Mouse (Mus musculus) brain, embryonic 14.5 days (tissue): ENCODE data around the gene Nab2. TPM values are rescaled to one million over a fixed set of nuclear protein-coding genes. Genes with fewer than 3 reads are reported as not detected.

Experiments
- DNase-seq: peaks from one replicate; pipeline ENCODE4 v3.0.0-alpha.2; 2011; ENCODE audit warnings: low read depth
- CTCF ChIP-seq: fragments of 200-500 bp; IDR thresholded peaks from 2 replicates; pipeline ENCODE4 v1.5.1; 2012; ENCODE audit warnings: inconsistent platforms, mild to moderate bottlenecking, moderate library complexity, borderline replicate concordance; ENCODE audit not compliant: insufficient read depth, insufficient read length; ENCODE audit errors: extremely low read depth
- POLR2A ChIP-seq: fragments of 200-500 bp; IDR thresholded peaks from 2 replicates; pipeline ENCODE4 v1.6.1; 2012; ENCODE audit warnings: mild to moderate bottlenecking, inconsistent platforms, borderline replicate concordance; ENCODE audit not compliant: poor library complexity, insufficient read depth, insufficient read length, severe bottlenecking; ENCODE audit errors: extremely low read depth
- polyA plus RNA-seq: library from polyadenylated mRNA; depleted of rRNA; stranded (reverse); fragments of >200 nt; gene quantifications from 2 replicates; pipeline ENCODE4 v1.2.3, GENCODE M21; 2012; rRNA removed

Gene Nab2
- polyA plus RNA-seq, 1 experiment: 7.4 TPM

GRCm38 (mm10) chr10:127616261-127616679 is 52.1 kb downstream of the Nab2 start:
- TF ChIP-seq CTCF (no peak), POLR2A (no peak)
- DNase-seq: no peak

GRCm38 (mm10) chr10:127615591-127615990 is 52.8 kb downstream of the Nab2 start:
- DNase-seq: no peak
- TF ChIP-seq CTCF (no peak), POLR2A (no peak)

- no peak for DNase-seq
- TF ChIP-seq POLR2A (no peak), CTCF (no peak)
Measured at GRCm38 (mm10) chr10:127615034-127615374, 53.4 kb downstream of the Nab2 start.

- DNase-seq: peak; percentile 43
- no peak for TF ChIP-seq CTCF
- TF ChIP-seq POLR2A: no peak
Measured at GRCm38 (mm10) chr10:127614236-127615033, 53.9 kb downstream of the Nab2 start.

- no peak for DNase-seq
- TF ChIP-seq CTCF: no peak
- TF ChIP-seq POLR2A: no peak
Measured at GRCm38 (mm10) chr10:127612079-127612775, 56.1 kb downstream of the Nab2 start.

Other genes starting within 250 kb of the Nab2 start
- 6.8 and 9.8 TPM in 2 replicates for gene Stac3, start 166.9 kb downstream of the Nab2 start, polyA plus RNA-seq
- 10.8 and 13.0 TPM in 2 replicates for gene Ndufa4l2, start 153.6 kb downstream of the Nab2 start, polyA plus RNA-seq
- 80.8 and 100 TPM in 2 replicates for gene Shmt2, start 146.1 kb downstream of the Nab2 start, polyA plus RNA-seq
- gene Nxph4, start 134.0 kb downstream of the Nab2 start, polyA plus RNA-seq: 19.9 and 48.8 TPM in 2 replicates
- 155 and 269 TPM in 2 replicates for gene Lrp1, start 47.4 kb downstream of the Nab2 start, polyA plus RNA-seq
- gene Stat6, start 25.6 kb downstream of the Nab2 start, polyA plus RNA-seq: 5.7 and 7.4 TPM in 2 replicates
- 6.4 and 10.7 TPM in 2 replicates for gene Nemp1, start 1.7 kb downstream of the Nab2 start, polyA plus RNA-seq
- gene Myo1a, start 36.6 kb upstream of the Nab2 start, polyA plus RNA-seq: 2.0 and 2.6 TPM in 2 replicates
- gene Tac2, start 55.9 kb upstream of the Nab2 start, polyA plus RNA-seq: 0.74 and 2.1 TPM in 2 replicates
- gene Zbtb39, start 71.0 kb upstream of the Nab2 start, polyA plus RNA-seq: 14.9 and 18.7 TPM in 2 replicates
- 0.83 and 1.2 TPM in 2 replicates for gene Gpr182, start 83.2 kb upstream of the Nab2 start, polyA plus RNA-seq
- gene Rdh1, start 91.2 kb upstream of the Nab2 start, polyA plus RNA-seq: 0.06 and 0.12 TPM in 2 replicates
- 0.29 TPM in 1 of 2 replicates, not detected in the other for gene Rdh16f1, start 91.2 kb upstream of the Nab2 start, polyA plus RNA-seq
- gene Rdh9, start 107.8 kb upstream of the Nab2 start, polyA plus RNA-seq: 0.05 and 0.34 TPM in 2 replicates
- gene Rdh16, start 132.6 kb upstream of the Nab2 start, polyA plus RNA-seq: 0.03 TPM in 1 of 2 replicates, not detected in the other
- not detected in 2 replicates for gene Rdh19, start 181.4 kb upstream of the Nab2 start, polyA plus RNA-seq
- gene Rdh16f2, start 197.9 kb upstream of the Nab2 start, polyA plus RNA-seq: not detected in 2 replicates
- not detected in 2 replicates for gene Rdh7, start 220.2 kb upstream of the Nab2 start, polyA plus RNA-seq
- gene Sdr9c7, start 229.9 kb upstream of the Nab2 start, polyA plus RNA-seq: 0.06 TPM in 1 of 2 replicates, not detected in the other